Mouse (Mus musculus) cerebellum, adult (tissue): ENCODE results near the gene Gngt2.
"Not testable (repeated sequence)": the region's sequence is repeated elsewhere in the genome, so short reads cannot be mapped to it uniquely, and the experiment has no call there.

Source experiments
- ATAC-seq: cut with Nextera tagmentation; 2 replicates; pipeline ENCODE4 v1.9.2; 2017; ENCODE audit warnings: mild to moderate bottlenecking, moderate library complexity, mixed read lengths; ENCODE audit not compliant: insufficient number of reproducible peaks, low FRiP score, low TSS enrichment

Gene Gngt2

GRCm38 (mm10) chr11:95879861-95880260 is 42.8 kb downstream of the Gngt2 start:
- not testable (repeated sequence) for ATAC-seq

- ATAC-seq: no peak
These were observed 53.5 kb downstream of the Gngt2 start for GRCm38 (mm10) chr11:95890462-95891051.
